Mouse (Mus musculus) limb, embryonic 12.5 days (tissue): ENCODE data around the gene Colgalt2. TPM values are rescaled to one million over a fixed set of nuclear protein-coding genes. Genes with fewer than 3 reads are reported as not detected.
A peak's percentile ranks its signal among the peaks of the same experiment; 100 is the strongest.

Source experiments
- ATAC-seq: fragments of 200-750 bp; cut with Nextera tagmentation; 2 replicates; pipeline ENCODE4 v1.8.0; 2017; ENCODE audit warnings: low read depth, moderate TSS enrichment; ENCODE audit not compliant: insufficient number of reproducible peaks, insufficient read depth, low FRiP score, low TSS enrichment
- H3K27ac ChIP-seq: fragments of 300-500 bp; sonication (generic); 2 replicates; pipeline ENCODE4 v1.5.1; 2016; ENCODE audit warnings: mild to moderate bottlenecking, moderate library complexity
- H3K27me3 ChIP-seq: fragments of 300-500 bp; sonication (generic); 2 replicates; pipeline ENCODE4 v1.6.1; 2016; ENCODE audit warnings: mild to moderate bottlenecking, moderate library complexity
- H3K36me3 ChIP-seq: fragments of 300-500 bp; sonication (generic); 2 replicates; pipeline ENCODE4 v1.6.1; 2016; ENCODE audit warnings: mild to moderate bottlenecking, moderate library complexity
- H3K4me1 ChIP-seq: fragments of 300-500 bp; sonication (generic); replicated peaks from 2 replicates; pipeline ENCODE4 v1.6.1; 2016
- H3K4me2 ChIP-seq: fragments of 300-500 bp; sonication (generic); 2 replicates; pipeline ENCODE4 v1.6.1; 2016; ENCODE audit warnings: mild to moderate bottlenecking, moderate library complexity
- H3K4me3 ChIP-seq: fragments of 300-500 bp; sonication (generic); replicated peaks from 2 replicates; pipeline ENCODE4 v1.5.1; 2016; ENCODE audit warnings: mild to moderate bottlenecking
- H3K9ac ChIP-seq: fragments of 300-500 bp; sonication (generic); replicated peaks from 2 replicates; pipeline ENCODE4 v1.6.1; 2016; ENCODE audit warnings: mild to moderate bottlenecking, moderate library complexity
- H3K9me3 ChIP-seq: fragments of 300-500 bp; sonication (generic); 2 replicates; pipeline ENCODE4 v1.6.1; 2016; ENCODE audit warnings: mild to moderate bottlenecking, moderate library complexity
- WGBS: fragments of 180-500 bp; shearing (Covaris S2); methylation state at CpG from one replicate; pipeline ENCODE4 v1.1.7; 2016; 5-methylcytosine and 5-hydroxymethylcytosine counted together
- polyA plus RNA-seq: library from polyadenylated mRNA; unstranded; fragments of >200 nt; fragmentation: Nextera tagmentation; extraction: Ambion mirVana; gene quantifications from 2 replicates; pipeline ENCODE4 v1.2.1, GENCODE M21; 2016

Colgalt2 gene
- polyA plus RNA-seq, 1 experiment from 2014 or later, result 3.3 TPM

GRCm38 (mm10) chr1:152492258-152492657, 92.6 kb downstream of the Colgalt2 start:
- H3K9ac ChIP-seq, result no peak overlapping the region
- 86% methylated on average over 1 of the region's 1 CpGs for WGBS

GRCm38 (mm10) chr1:152496831-152497230, 97.2 kb downstream of the Colgalt2 start:
- Histone ChIP-seq H3K4me3 (no peak overlapping the region), H3K4me1 (peaks cover 7% of the 10 kb centered on the region; the same call in 1 of the 2 replicates), H3K27me3 (no peaks in the 10 kb centered on the region), H3K36me3 (no peaks in the 10 kb centered on the region), H3K9ac (no peak overlapping the region), H3K4me2 (no peak overlapping the region), H3K27ac (no peak overlapping the region), H3K9me3 (no peaks in the 10 kb centered on the region)
- no peak for ATAC-seq
- WGBS, result 68% methylated on average over 2 of the region's 2 CpGs

More at GRCm38 (mm10) chr1:152492258-152492657, 92.6 kb downstream of the Colgalt2 start:
- Histone ChIP-seq H3K36me3 (no peaks in the 10 kb centered on the region), H3K9me3 (no peaks in the 10 kb centered on the region), H3K4me3 (no peak overlapping the region), H3K27ac (no peak overlapping the region), H3K4me2 (no peak overlapping the region), H3K27me3 (no peaks in the 10 kb centered on the region), H3K4me1 (0 out of 2 replicates have a peak, but pooled peaks cover 1% of the 10 kb centered on the region)
- ATAC-seq, result no peak

GRCm38 (mm10) chr1:152497581-152497980, 98.0 kb downstream of the Colgalt2 start:
- Histone ChIP-seq H3K4me2 (peak overlapping the region; percentile 20), H3K27me3 (no peaks in the 10 kb centered on the region), H3K4me1 (peaks cover 7% of the 10 kb centered on the region; the same call in 1 of the 2 replicates), H3K9me3 (no peaks in the 10 kb centered on the region), H3K4me3 (no peak overlapping the region), H3K36me3 (no peaks in the 10 kb centered on the region), H3K9ac (no peak overlapping the region; the same call in 1 of the 2 replicates), H3K27ac (peak overlapping the region; percentile 50)
- no peak for ATAC-seq
- WGBS, result 31% methylated on average over 11 of the region's 11 CpGs

- WGBS, result 79% methylated on average over 12 of the region's 12 CpGs
- H3K9ac ChIP-seq, result no peak overlapping the region
- no peak overlapping the region for H3K4me2 ChIP-seq
- no peaks in the 10 kb centered on the region for H3K27me3 ChIP-seq
- peaks cover 7% of the 10 kb centered on the region; the same call in 1 of the 2 replicates for H3K4me1 ChIP-seq
- no peaks in the 10 kb centered on the region for H3K9me3 ChIP-seq
- ATAC-seq, result no peak
- no peak overlapping the region for H3K4me3 ChIP-seq
- H3K27ac ChIP-seq, result no peak overlapping the region
- no peaks in the 10 kb centered on the region for H3K36me3 ChIP-seq
These were observed 100.2 kb downstream of the Colgalt2 start for GRCm38 (mm10) chr1:152499802-152500201.

GRCm38 (mm10) chr1:152506175-152506574, 106.5 kb downstream of the Colgalt2 start:
- Histone ChIP-seq H3K27me3 (no peaks in the 10 kb centered on the region), H3K4me1 (no peaks in the 10 kb centered on the region), H3K4me3 (no peak overlapping the region), H3K4me2 (no peak overlapping the region), H3K9me3 (no peaks in the 10 kb centered on the region), H3K9ac (no peak overlapping the region), H3K27ac (no peak overlapping the region), H3K36me3 (no peaks in the 10 kb centered on the region)
- WGBS, result 88% methylated on average over 5 of the region's 5 CpGs
- no peak for ATAC-seq

GRCm38 (mm10) chr1:152506726-152507125, 107.1 kb downstream of the Colgalt2 start:
- no peak overlapping the region for H3K4me3 ChIP-seq
- WGBS, result 90% methylated on average over 7 of the region's 7 CpGs
- ATAC-seq, result no peak
- no peak overlapping the region for H3K4me2 ChIP-seq
- H3K9ac ChIP-seq, result no peak overlapping the region
- no peaks in the 10 kb centered on the region for H3K4me1 ChIP-seq
- H3K9me3 ChIP-seq, result no peaks in the 10 kb centered on the region
- no peaks in the 10 kb centered on the region for H3K36me3 ChIP-seq
- H3K27ac ChIP-seq, result no peak overlapping the region
- H3K27me3 ChIP-seq, result no peaks in the 10 kb centered on the region

GRCm38 (mm10) chr1:152508481-152509220, 109.0 kb downstream of the Colgalt2 start:
- Histone ChIP-seq H3K36me3 (no peaks in the 10 kb centered on the region), H3K9me3 (no peaks in the 10 kb centered on the region), H3K4me3 (no peak overlapping the region), H3K4me2 (no peak overlapping the region), H3K27me3 (no peaks in the 10 kb centered on the region), H3K4me1 (no peaks in the 10 kb centered on the region), H3K9ac (no peak overlapping the region), H3K27ac (no peak overlapping the region)
- WGBS, result 90% methylated on average over 11 of the region's 11 CpGs
- no peak for ATAC-seq

GRCm38 (mm10) chr1:152511237-152511636, 111.6 kb downstream of the Colgalt2 start:
- Histone ChIP-seq H3K4me3 (no peak overlapping the region), H3K4me1 (no peaks in the 10 kb centered on the region), H3K9me3 (no peaks in the 10 kb centered on the region), H3K4me2 (no peak overlapping the region), H3K27ac (no peak overlapping the region), H3K36me3 (no peaks in the 10 kb centered on the region), H3K9ac (no peak overlapping the region), H3K27me3 (no peaks in the 10 kb centered on the region)
- ATAC-seq, result no peak
- WGBS, result 76% methylated on average over 4 of the region's 4 CpGs

GRCm38 (mm10) chr1:152514256-152514655, 114.6 kb downstream of the Colgalt2 start:
- Histone ChIP-seq H3K9ac (no peak overlapping the region), H3K27me3 (no peaks in the 10 kb centered on the region), H3K9me3 (no peaks in the 10 kb centered on the region), H3K4me2 (no peak overlapping the region), H3K27ac (no peak overlapping the region), H3K4me1 (no peaks in the 10 kb centered on the region), H3K36me3 (peaks cover 18% of the 10 kb centered on the region), H3K4me3 (no peak overlapping the region)
- WGBS, result 59% methylated on average over 4 of the region's 4 CpGs
- peak; percentile 41; the same call in 1 of the 2 replicates for ATAC-seq

- H3K9me3 ChIP-seq, result no peaks in the 10 kb centered on the region
- no peaks in the 10 kb centered on the region for H3K27me3 ChIP-seq
- H3K36me3 ChIP-seq, result peaks cover 35% of the 10 kb centered on the region
- H3K9ac ChIP-seq, result no peak overlapping the region
- no peak overlapping the region for H3K4me3 ChIP-seq
- no peaks in the 10 kb centered on the region for H3K4me1 ChIP-seq
- ATAC-seq, result no peak
- no peak overlapping the region for H3K4me2 ChIP-seq
- H3K27ac ChIP-seq, result no peak overlapping the region
- 88% methylated on average over 4 of the region's 4 CpGs for WGBS
These were observed 117.5 kb downstream of the Colgalt2 start for GRCm38 (mm10) chr1:152517057-152517570.

GRCm38 (mm10) chr1:152518971-152519370, 119.3 kb downstream of the Colgalt2 start:
- no peaks in the 10 kb centered on the region for H3K27me3 ChIP-seq
- H3K9ac ChIP-seq, result no peak overlapping the region
- WGBS, result 90% methylated on average over 8 of the region's 8 CpGs
- no peak for ATAC-seq
- H3K4me1 ChIP-seq, result no peaks in the 10 kb centered on the region
- no peak overlapping the region for H3K4me3 ChIP-seq
- H3K27ac ChIP-seq, result no peak overlapping the region
- peaks cover 46% of the 10 kb centered on the region for H3K36me3 ChIP-seq
- H3K9me3 ChIP-seq, result no peaks in the 10 kb centered on the region
- H3K4me2 ChIP-seq, result no peak overlapping the region
